Mouse (Mus musculus) cerebellum, postnatal 4 days (tissue): ENCODE measurements at regions not wholly inside any gene's neighbourhood (a gene's known extent, or its start where the extent isn't known, plus 50 kb on each side); places are given as distances from the start of the nearest gene placed in this dataset.
A peak's percentile ranks its signal among the peaks of the same experiment; 100 is the strongest.

Experiments used
- DNase-seq, 2 experiments: peaks; one replicate each; pipeline ENCODE4 v3.0.0; 2022; ENCODE audit warnings: low spot score in 2 of 2, mixed read lengths in 1 of 2

DNA sequence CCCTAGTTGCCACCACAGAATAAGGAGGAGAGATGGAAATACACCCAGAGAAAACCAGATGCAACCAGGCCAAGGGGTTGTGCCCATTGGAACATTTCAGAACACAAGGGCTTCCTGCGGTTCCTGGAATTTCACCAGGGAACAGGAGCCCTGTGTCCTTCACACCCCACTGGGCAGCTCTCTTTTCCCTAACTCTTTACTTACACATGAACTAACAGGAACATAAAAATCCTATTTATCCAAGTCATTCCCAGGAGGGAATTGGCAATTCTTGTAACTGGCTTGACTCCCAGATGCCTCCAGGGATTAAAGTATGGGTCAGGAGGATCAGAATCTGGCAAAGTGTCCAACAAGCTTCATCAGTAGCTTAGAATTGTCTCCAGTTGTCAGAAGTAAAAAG, 62.2 kb upstream of the Glycam1 start:
- DNase-seq: peak in 1 of 2 experiments; percentile 28
